Mouse (Mus musculus): ENCODE measurements around the gene Gm45713.

The Gm45713 gene

GRCm38 (mm10) chr7:45095367-45095766, 40.7 kb downstream of the Gm45713 start:
- no peak for DNase-seq (ENCODE audit: low spot score)

DNA sequence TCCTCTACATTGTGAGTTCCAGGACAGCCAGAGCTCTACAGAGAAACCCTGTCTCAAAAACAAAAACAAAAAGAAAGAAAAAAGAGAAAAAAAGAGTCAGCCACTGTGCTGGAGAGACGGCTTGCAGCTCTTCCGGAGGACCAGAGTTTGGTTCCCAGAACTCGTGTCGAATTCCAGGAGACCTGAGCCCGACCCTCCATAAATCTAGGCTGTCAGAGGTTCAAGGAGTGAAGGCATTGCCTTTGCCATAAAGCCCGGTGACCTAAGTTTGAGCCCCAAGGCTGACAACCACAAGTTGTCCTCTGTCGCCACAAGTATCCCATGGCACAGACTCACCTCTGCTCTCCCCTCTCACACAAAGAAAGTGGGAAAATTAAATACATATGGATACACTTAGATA, 41.9 kb downstream of the Gm45713 start:
- peak; percentile 74 for DNase-seq (ENCODE audit: low spot score)

DNA sequence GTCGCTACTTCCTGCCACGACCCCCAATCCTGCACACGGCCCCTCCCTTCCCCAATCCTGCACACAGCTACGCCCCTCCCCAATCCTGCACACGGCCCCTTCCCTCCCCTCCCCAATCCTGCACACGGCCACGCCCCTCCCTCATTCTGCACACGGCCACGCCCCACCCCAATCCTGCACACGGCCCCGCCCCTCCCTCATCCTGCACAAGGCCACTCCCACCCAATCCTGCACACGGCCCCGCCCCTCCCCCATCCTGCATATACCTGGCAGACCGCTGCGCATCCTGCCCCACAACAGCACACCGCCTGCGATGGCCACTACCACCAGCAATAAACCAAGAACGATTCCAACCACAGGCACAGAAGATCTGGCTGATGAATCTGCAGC, 42.5 kb downstream of the Gm45713 start:
- DNase-seq (ENCODE audit: low spot score), result peak; percentile 65

DNA sequence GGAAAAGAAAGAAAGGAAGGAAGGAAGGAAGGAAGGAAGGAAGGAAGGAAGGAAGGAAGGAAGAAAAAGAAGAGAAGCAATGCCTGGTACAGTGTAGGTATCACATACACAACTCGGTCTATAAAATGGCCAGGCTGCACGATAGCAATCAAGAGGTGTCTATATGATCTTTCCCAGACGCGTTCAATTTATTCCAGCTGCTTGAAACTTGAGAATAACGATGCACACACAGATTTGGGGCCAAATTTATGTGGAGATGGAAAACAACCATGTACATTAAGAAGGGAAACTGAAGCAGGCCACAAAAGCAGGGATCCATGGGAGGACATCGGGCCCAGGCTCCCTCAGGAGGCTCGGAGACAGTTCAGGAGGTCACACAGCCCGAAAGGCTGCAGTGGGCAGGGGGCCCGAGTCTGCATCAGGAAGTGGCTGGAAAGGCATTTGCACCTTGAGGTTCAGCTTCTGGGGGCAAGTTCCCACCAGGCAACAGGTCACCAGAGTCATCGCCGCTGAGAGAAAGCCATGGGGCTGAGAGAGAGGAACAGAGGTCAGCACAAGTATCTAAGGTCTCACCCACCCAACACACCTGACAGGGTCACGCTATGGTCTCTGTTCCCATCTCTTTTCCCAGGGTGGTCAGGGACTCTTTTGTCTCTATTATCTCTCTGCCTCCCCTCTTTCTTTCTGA, 43.1 kb downstream of the Gm45713 start:
- DNase-seq (ENCODE audit: low spot score), result peak; percentile 60

GRCm38 (mm10) chr7:45092048-45092447, 44.0 kb downstream of the Gm45713 start, which contains the start of gene Rcn3:
Gene Rcn3, minus strand, starts transcription at chr7:45092221.
- DNase-seq (ENCODE audit: low spot score), result peak; percentile 98

- DNase-seq (ENCODE audit: low spot score), result peak; percentile 56
These were observed 44.7 kb downstream of the Gm45713 start for GRCm38 (mm10) chr7:45091001-45091990.

- peak; percentile 10 for DNase-seq (ENCODE audit: low spot score)
These were observed 45.6 kb downstream of the Gm45713 start for GRCm38 (mm10) chr7:45090251-45090977.

GRCm38 (mm10) chr7:45088597-45088996, 47.4 kb downstream of the Gm45713 start:
- DNase-seq (ENCODE audit: low spot score), result no peak

DNA sequence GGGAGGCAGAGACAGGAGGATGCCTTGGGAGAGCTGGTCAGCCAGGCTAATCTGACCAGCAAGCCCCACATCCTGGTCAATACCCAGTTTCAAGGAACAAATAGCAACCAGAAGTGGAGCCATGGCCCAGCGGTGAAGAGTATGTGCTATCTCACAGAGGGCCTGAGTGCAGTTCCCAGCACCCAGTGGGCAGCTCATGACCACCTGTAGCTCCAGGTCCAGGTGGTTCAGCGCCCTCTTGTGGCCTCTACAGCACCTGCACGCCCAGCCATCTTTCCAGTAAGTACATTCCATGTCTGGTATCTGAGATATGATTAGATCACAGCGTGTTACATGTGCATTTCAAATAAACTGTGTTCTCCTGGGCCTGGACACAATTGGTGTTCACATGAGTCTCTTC, 49.9 kb downstream of the Gm45713 start:
- no peak for DNase-seq (ENCODE audit: low spot score)

DNA sequence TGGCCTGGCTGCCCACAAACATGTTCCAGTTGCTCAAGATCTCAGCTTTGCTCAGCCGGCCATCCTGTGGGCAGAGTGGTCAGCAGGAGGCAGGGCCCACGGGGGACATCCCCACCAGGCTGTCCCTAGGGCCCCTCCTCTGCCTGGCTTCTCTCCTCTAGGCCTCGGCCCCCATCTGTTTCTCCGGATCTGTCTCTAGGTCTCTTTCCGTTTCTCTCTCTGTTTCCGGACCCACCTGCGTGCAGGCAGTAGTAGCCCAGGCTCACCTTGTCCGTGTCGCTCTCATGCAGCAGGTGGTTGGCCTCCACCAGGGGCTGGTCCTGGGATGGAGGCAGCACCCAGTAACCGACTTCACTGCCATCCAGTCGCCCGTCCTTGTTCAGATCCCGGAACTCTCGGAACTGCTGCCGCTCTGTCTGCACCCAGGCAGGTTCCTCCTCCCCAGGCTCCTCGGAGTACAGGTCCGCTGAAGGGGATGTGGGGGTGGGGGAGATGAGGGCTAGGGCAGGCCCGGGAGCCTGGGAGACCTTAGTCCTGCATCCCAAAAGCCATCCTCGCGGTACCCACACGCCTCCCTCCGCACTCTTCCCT, 52.6 kb downstream of the Gm45713 start:
- DNase-seq (ENCODE audit: low spot score), result no peak

DNA sequence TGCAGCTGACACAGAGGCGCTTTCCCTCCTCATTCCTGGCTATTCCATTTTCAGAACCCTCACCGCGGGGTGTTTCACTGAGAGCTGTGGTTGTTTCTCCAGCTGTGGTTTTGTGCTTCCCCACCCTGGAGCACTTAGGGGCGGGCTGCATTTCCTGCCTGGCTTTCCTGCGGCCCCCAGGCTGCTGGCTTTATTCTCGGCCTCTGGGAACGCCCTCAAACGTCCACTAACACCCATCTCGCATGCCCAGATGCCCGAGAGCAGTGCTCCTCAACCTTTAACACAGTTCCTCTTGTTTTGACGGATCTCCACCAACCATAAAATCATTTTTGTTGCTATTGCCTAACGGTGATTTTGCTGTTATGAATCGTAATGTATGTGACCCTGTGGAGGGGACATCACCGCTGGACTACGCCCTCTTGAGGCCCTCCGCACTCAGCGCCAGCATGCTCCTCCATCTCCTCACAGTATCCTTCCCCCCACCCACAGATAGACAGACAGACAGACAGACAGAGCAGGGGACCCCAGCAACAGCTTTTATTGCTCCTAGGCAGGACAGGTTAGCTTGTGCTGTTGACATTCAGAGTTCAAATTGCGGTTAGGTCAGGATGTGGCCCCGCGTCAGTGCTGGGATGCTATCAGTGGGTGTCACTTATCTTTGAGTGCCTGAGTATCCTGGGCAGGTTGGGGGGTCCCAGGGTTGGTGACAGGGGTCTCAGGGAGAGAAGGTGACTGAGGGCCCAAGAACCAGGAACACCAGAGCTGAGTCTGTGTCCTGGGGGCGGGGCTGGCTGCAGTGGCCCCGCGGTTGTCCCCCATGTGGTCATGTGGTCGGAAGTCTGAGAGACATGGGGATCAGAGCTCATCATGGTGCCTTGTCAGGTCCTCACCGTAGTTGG, 53.4 kb downstream of the Gm45713 start:
- DNase-seq (ENCODE audit: low spot score), result peak; percentile 48

DNA sequence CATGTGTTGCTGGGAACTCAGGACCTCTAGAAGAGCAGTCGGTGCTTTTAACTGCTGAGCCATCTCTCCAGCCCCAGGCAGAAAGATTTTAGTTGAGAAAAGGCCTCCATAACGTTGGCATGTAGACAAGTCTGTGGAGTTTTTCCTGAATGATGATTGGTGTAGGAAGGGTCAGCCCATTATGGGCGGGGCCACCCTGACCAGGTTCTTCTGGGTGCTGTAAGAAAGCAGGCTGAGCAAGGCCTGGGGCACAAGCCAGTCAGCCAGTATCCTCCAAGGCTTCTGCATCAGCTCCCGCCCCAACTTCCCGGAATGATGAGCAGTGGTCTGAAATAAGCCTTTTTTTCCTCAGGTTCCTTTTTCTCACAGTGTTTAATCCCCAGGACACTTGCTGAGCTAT, 55.0 kb downstream of the Gm45713 start:
- no peak for DNase-seq (ENCODE audit: low spot score)

GRCm38 (mm10) chr7:45079856-45080255, 56.2 kb downstream of the Gm45713 start:
- DNase-seq (ENCODE audit: low spot score), result peak; percentile 95

- peak; percentile 86 for DNase-seq (ENCODE audit: low spot score)
These were observed 57.5 kb downstream of the Gm45713 start for GRCm38 (mm10) chr7:45078513-45078912.

DNA sequence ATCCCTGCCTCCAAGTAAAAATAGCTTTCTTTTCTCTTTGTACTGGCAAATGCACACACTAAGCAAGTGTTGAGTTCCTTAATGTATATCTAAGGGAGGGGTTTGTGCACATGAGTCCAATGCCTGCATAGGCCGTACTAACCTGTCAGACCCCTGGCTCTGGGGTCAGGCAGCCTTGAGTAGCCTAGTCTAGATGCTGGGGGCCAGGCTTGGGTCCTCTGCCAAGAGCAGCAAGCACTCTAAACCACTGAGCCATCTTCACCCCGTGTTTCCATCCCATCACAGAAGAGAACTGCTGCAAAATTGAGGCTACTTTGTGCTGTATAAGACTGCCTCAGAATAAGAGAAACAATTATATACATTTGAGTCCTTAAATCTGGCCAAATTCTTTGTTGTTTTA, 58.2 kb downstream of the Gm45713 start:
- DNase-seq (ENCODE audit: low spot score), result no peak

GRCm38 (mm10) chr7:45077322-45077721, 58.7 kb downstream of the Gm45713 start:
- DNase-seq (ENCODE audit: low spot score), result no peak

DNA sequence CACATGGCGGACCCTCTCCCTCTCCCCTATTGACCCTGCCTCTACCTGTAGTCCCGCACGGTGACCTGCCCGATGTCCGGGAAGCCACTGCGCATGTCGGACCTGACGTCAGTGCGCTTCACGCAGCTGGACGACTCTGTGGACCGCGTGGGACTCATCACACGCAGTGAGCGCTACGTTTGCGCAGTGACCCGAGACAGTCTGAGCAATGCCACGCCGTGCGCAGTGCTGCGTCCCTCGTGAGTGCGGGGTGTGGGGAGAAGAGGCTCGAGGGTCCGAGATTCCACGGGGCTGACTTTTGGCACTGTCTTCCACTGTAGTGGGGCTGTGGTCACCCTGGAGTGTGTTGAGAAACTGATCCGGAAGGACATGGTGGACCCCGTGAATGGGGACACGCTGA, 59.5 kb downstream of the Gm45713 start:
- DNase-seq (ENCODE audit: low spot score), result no peak
